10 mouse cellular contexts compared by ENCODE assay signal in genomic region chr11:85833081-85833521, GRCm38 (mm10). TPM values are rescaled to one million over a fixed set of nuclear protein-coding genes. Genes with fewer than 3 reads are reported as not detected.
DNase-seq lines count a peak whose midpoint lies in the region; ATAC-seq and TF ChIP-seq lines count a peak whose summit lies in the region.
"Had no signal": no experiment of that assay in that cellular context is flagged by ENCODE, and none has a peak within 500 bp of the region (broad histone marks: within the 10 kb centered on the region; RNA-seq: fewer than 3 reads in every experiment).

No protein-coding gene starts in this region.

- intact Hi-C loops in gastrocnemius, postnatal 14 days (cut with DNase I; ENCODE audit: low total_unique reads), result no loop called here

- peak; percentile 45 for DNase-seq in gastrocnemius, postnatal 14 days
- no peak for DNase-seq in gastrocnemius, postnatal 25 days
- DNase-seq in liver, postnatal 0 days, result no peak
- no peak for DNase-seq in stomach, postnatal 0 days (ENCODE audit: low spot score)
- DNase-seq in layer of hippocampus, postnatal 25 days (ENCODE audit: extremely low spot score in 1 of 2, low spot score in 1 of 2), result no peak
- no peak for DNase-seq in urinary bladder, postnatal 25 days (ENCODE audit: low spot score)

- H3K4me2 ChIP-seq in hindbrain, embryonic 12.5 days (replicated peaks), result peak overlapping the region; percentile 68
- H3K4me2 ChIP-seq in liver, postnatal 0 days (ENCODE audit: low read depth, low read length), result peak overlapping the region; percentile 62
- peak overlapping the region; percentile 76 for H3K4me2 ChIP-seq in stomach, postnatal 0 days (replicated peaks; ENCODE audit: low read depth)

- TF ChIP-seq POLR2A in bone marrow macrophage, adult 2 months (IDR thresholded peaks at IDR 0.05; ENCODE audit: borderline replicate concordance, low read depth, low read length), result no peak

- H3K36me3 ChIP-seq in hindbrain, embryonic 12.5 days, result no peaks in the 10 kb centered on the region
- H3K36me3 ChIP-seq in liver, postnatal 0 days (replicated peaks; ENCODE audit: insufficient read depth, low read length), result no peaks in the 10 kb centered on the region
- 0 out of 2 replicates have a peak, but pooled peaks cover 2% of the 10 kb centered on the region for H3K36me3 ChIP-seq in stomach, postnatal 0 days (ENCODE audit: control insufficient read depth, insufficient read depth, low read length)

- 0 out of 2 replicates have a peak, but pooled peaks have one; percentile 3 for ATAC-seq in hindbrain, embryonic 12.5 days (ENCODE audit: low FRiP score)
- ATAC-seq in liver, postnatal 0 days, result 0 out of 2 replicates have a peak, but pooled peaks have one; percentile 3
- ATAC-seq in stomach, postnatal 0 days (ENCODE audit: low FRiP score, low TSS enrichment), result no peak

- WGBS in hindbrain, embryonic 12.5 days, result under 1% methylated on average over 19 of the region's 54 CpGs
- WGBS in liver, postnatal 0 days (ENCODE audit: insufficient replicate concordance), result 0% methylated on average over 49 of the region's 54 CpGs
- WGBS in stomach, postnatal 0 days, result 0% methylated on average over 40 of the region's 54 CpGs

- no peak overlapping the region for H3K27ac ChIP-seq in bone marrow macrophage, adult 2 months (ENCODE audit: insufficient read depth, low read depth, low read length)
- peak overlapping the region; percentile 52 for H3K27ac ChIP-seq in hindbrain, embryonic 12.5 days
- H3K27ac ChIP-seq in liver, postnatal 0 days (ENCODE audit: low read depth), result peak overlapping the region; percentile 75
- peak overlapping the region; percentile 92 for H3K27ac ChIP-seq in stomach, postnatal 0 days (replicated peaks)

- H3K9me3 ChIP-seq in hindbrain, embryonic 12.5 days (replicated peaks), result no peaks in the 10 kb centered on the region
- no peaks in the 10 kb centered on the region for H3K9me3 ChIP-seq in liver, postnatal 0 days (ENCODE audit: low read length)
- H3K9me3 ChIP-seq in stomach, postnatal 0 days (ENCODE audit: control insufficient read depth, low read length), result no peaks in the 10 kb centered on the region

- peak overlapping the region; percentile 49 for H3K4me3 ChIP-seq in bone marrow macrophage, adult 2 months (ENCODE audit: insufficient read depth, low read length)
- peak overlapping the region; percentile 49 for H3K4me3 ChIP-seq in hindbrain, embryonic 12.5 days
- H3K4me3 ChIP-seq in liver, postnatal 0 days (ENCODE audit: low read depth, low read length), result peak overlapping the region; percentile 52
- H3K4me3 ChIP-seq in stomach, postnatal 0 days (ENCODE audit: low read depth, low read length), result peak overlapping the region; percentile 60

- no peaks in the 10 kb centered on the region for H3K4me1 ChIP-seq in bone marrow macrophage, adult 2 months (ENCODE audit: control insufficient read depth, insufficient read depth, low read length)
- peaks cover 49% of the 10 kb centered on the region for H3K4me1 ChIP-seq in hindbrain, embryonic 12.5 days
- peaks cover 15% of the 10 kb centered on the region for H3K4me1 ChIP-seq in liver, postnatal 0 days (ENCODE audit: insufficient read depth)
- peaks cover 8% of the 10 kb centered on the region; the same call in 1 of the 2 replicates for H3K4me1 ChIP-seq in stomach, postnatal 0 days (replicated peaks; ENCODE audit: control insufficient read depth, insufficient read depth)

- H3K9ac ChIP-seq in hindbrain, embryonic 12.5 days, result peak overlapping the region; percentile 64
- H3K9ac ChIP-seq in liver, postnatal 0 days (replicated peaks), result peak overlapping the region; percentile 57
- H3K9ac ChIP-seq in stomach, postnatal 0 days (ENCODE audit: low read length), result peak overlapping the region; percentile 83

- no peak for TF ChIP-seq EP300 in liver, postnatal 0 days (IDR thresholded peaks at IDR 0.05; ENCODE audit: low read depth)
- TF ChIP-seq EP300 in stomach, postnatal 0 days (optimal IDR thresholded peaks at IDR 0.05), result no peak

- H3K27me3 ChIP-seq in hindbrain, embryonic 12.5 days, result peaks cover 89% of the 10 kb centered on the region
- H3K27me3 ChIP-seq in liver, postnatal 0 days (ENCODE audit: insufficient read depth, low read length), result peaks cover 93% of the 10 kb centered on the region
- peaks cover 3% of the 10 kb centered on the region; the same call in 1 of the 2 replicates for H3K27me3 ChIP-seq in stomach, postnatal 0 days (ENCODE audit: control insufficient read depth, insufficient read depth, low read length)

- no peak for TF ChIP-seq CTCF in bone marrow macrophage, adult 2 months (IDR thresholded peaks at IDR 0.05; ENCODE audit: low read depth, low read length)
- no peak for TF ChIP-seq CTCF in liver, postnatal 0 days (IDR thresholded peaks at IDR 0.05; ENCODE audit: low read depth)
- TF ChIP-seq CTCF in stomach, postnatal 0 days (IDR thresholded peaks at IDR 0.05; ENCODE audit: low read depth), result no peak

RNA-seq across cellular contexts. Expression of gene Tbx2, which starts 0.8 kb away (rescaled TPM):
- 10 to 100 TPM in 1 of 2 experiments, 1 to 10 TPM in 1; 9.7 to 10.1 TPM for total RNA-seq in gastrocnemius, postnatal 14 days (2021)
- total RNA-seq in gastrocnemius, postnatal 25 days (2021), result 1 to 10 TPM; 2.7 to 3.6 TPM
- 0.20 TPM in 1 of 2 replicates, not detected in the other for polyA plus RNA-seq in bone marrow macrophage, adult 2 months (2012; ENCODE audit: insufficient read depth, insufficient read length, missing spikeins)
- polyA plus RNA-seq in hindbrain, embryonic 12.5 days (2016; fragmentation: Nextera tagmentation; extraction: Ambion mirVana), result 3.8 and 4.9 TPM in 2 replicates
- polyA plus RNA-seq in liver, postnatal 0 days (2015; fragmentation: Nextera tagmentation; extraction: Ambion mirVana), result 0.66 and 0.75 TPM in 2 replicates
- 5.2 and 6.9 TPM in 2 replicates for polyA plus RNA-seq in stomach, postnatal 0 days (2015; fragmentation: Nextera tagmentation; extraction: Ambion mirVana)
- total RNA-seq in layer of hippocampus, postnatal 25 days (2021), result 1 to 10 TPM; 1.7 to 3.0 TPM
- total RNA-seq: CH12.LX had no signal

RNA-seq across cellular contexts. Expression of gene Gm11444, which starts 17.0 kb away (rescaled TPM):
- total RNA-seq in gastrocnemius, postnatal 14 days (2021), result not detected
- total RNA-seq in gastrocnemius, postnatal 25 days (2021), result not detected
- polyA plus RNA-seq in bone marrow macrophage, adult 2 months (2012; ENCODE audit: insufficient read depth, insufficient read length, missing spikeins), result not detected in 2 replicates
- polyA plus RNA-seq in hindbrain, embryonic 12.5 days (2016; fragmentation: Nextera tagmentation; extraction: Ambion mirVana), result not detected in 2 replicates
- not detected in 2 replicates for polyA plus RNA-seq in liver, postnatal 0 days (2015; fragmentation: Nextera tagmentation; extraction: Ambion mirVana)
- 0.18 TPM in 1 of 2 replicates, not detected in the other for polyA plus RNA-seq in stomach, postnatal 0 days (2015; fragmentation: Nextera tagmentation; extraction: Ambion mirVana)
- total RNA-seq in layer of hippocampus, postnatal 25 days (2021), result not detected
- total RNA-seq: CH12.LX; gastrocnemius, postnatal 4 days had no signal

RNA-seq across cellular contexts. Expression of gene Tbx4, which starts 53.1 kb away (rescaled TPM):
- total RNA-seq in gastrocnemius, postnatal 14 days (2021), result 1 to 10 TPM; 1.7 to 2.6 TPM
- 1 to 10 TPM; 1.2 to 1.4 TPM for total RNA-seq in gastrocnemius, postnatal 25 days (2021)
- polyA plus RNA-seq in bone marrow macrophage, adult 2 months (2012; ENCODE audit: insufficient read depth, insufficient read length, missing spikeins), result not detected in 2 replicates
- polyA plus RNA-seq in hindbrain, embryonic 12.5 days (2016; fragmentation: Nextera tagmentation; extraction: Ambion mirVana), result 0.57 and 0.94 TPM in 2 replicates
- not detected in 2 replicates for polyA plus RNA-seq in liver, postnatal 0 days (2015; fragmentation: Nextera tagmentation; extraction: Ambion mirVana)
- 0.04 and 0.05 TPM in 2 replicates for polyA plus RNA-seq in stomach, postnatal 0 days (2015; fragmentation: Nextera tagmentation; extraction: Ambion mirVana)
- total RNA-seq in layer of hippocampus, postnatal 25 days (2021), result under 1 TPM; 0.32 to 0.35 TPM
- total RNA-seq: CH12.LX had no signal
